In genomic region chr16:23416657-23417293, GRCm38 (mm10) we compare ENCODE assay signal across 9 mouse cellular contexts. TPM values are rescaled to one million over a fixed set of nuclear protein-coding genes. Genes with fewer than 3 reads are reported as not detected.
DNase-seq lines count a peak whose midpoint lies in the region; ATAC-seq and TF ChIP-seq lines count a peak whose summit lies in the region.
"Had no signal": no experiment of that assay in that cellular context is flagged by ENCODE, and none has a peak within 500 bp of the region (broad histone marks: within the 10 kb centered on the region; RNA-seq: fewer than 3 reads in every experiment).

No protein-coding gene starts in this region.

- H3ac ChIP-seq in C2C12 (ENCODE audit: control insufficient read depth, insufficient read length, low read depth): no peak overlapping the region

- H3K4me2 ChIP-seq in forebrain, postnatal 0 days (ENCODE audit: low read depth): peak overlapping the region; percentile 30

- TF ChIP-seq CTCF in C2C12 (IDR thresholded peaks at IDR 0.05; ENCODE audit: control insufficient read depth, insufficient read depth, insufficient read length): no peak
- no peak for TF ChIP-seq CTCF in forebrain, postnatal 0 days (IDR thresholded peaks at IDR 0.05; ENCODE audit: low read depth)
- no peak for TF ChIP-seq CTCF in kidney, adult 2 months (conservative IDR thresholded peaks at IDR 0.05; ENCODE audit: insufficient read depth, insufficient read length, low read depth, low read length)

- 55% methylated on average over 9 of the region's 9 CpGs for WGBS in forebrain, postnatal 0 days
- WGBS in kidney, adult 2 months: 35% methylated on average over 9 of the region's 9 CpGs

- no peak overlapping the region for H3K9ac ChIP-seq in forebrain, postnatal 0 days

- no peaks in the 10 kb centered on the region for H3K79me3 ChIP-seq in C2C12 (ENCODE audit: low read depth)

- no peak overlapping the region for H3K27ac ChIP-seq in forebrain, postnatal 0 days (ENCODE audit: low read depth, low read length)
- H3K27ac ChIP-seq in kidney, adult 2 months (ENCODE audit: insufficient read depth, low read depth, low read length): peak overlapping the region; percentile 37; the same call in 1 of the 2 replicates

- no peak for TF ChIP-seq POLR2A in kidney, adult 2 months (IDR thresholded peaks at IDR 0.05; ENCODE audit: low read depth, low read length)

- ATAC-seq in forebrain, postnatal 0 days: no peak
- ATAC-seq in frontal cortex, adult (ENCODE audit: low TSS enrichment): no peak

- H3K4me3 ChIP-seq in C2C12 (ENCODE audit: insufficient read depth, poor library complexity, severe bottlenecking): no peak overlapping the region
- H3K4me3 ChIP-seq in forebrain, postnatal 0 days (ENCODE audit: low read depth, low read length): no peak overlapping the region
- H3K4me3 ChIP-seq in kidney, adult 2 months (ENCODE audit: insufficient read depth, low read depth, low read length): no peak overlapping the region

- no peaks in the 10 kb centered on the region for H3K27me3 ChIP-seq in C2C12 (ENCODE audit: control insufficient read depth, insufficient read depth, insufficient read length)
- no peaks in the 10 kb centered on the region for H3K27me3 ChIP-seq in forebrain, postnatal 0 days (ENCODE audit: insufficient read depth, low read length)
- no peaks in the 10 kb centered on the region for H3K27me3 ChIP-seq in kidney, adult 2 months (replicated peaks; ENCODE audit: control insufficient read depth, insufficient read depth, low read length)

- DNase-seq in forebrain, postnatal 0 days: no peak
- peak; percentile 58 for DNase-seq in kidney, adult 2 months
- peak; percentile 35 for DNase-seq in lung, postnatal 14 days
- no peak for DNase-seq in left cerebral cortex, adult 9 months (ENCODE audit: low spot score in 2 of 2)
- no peak for DNase-seq in urinary bladder, adult 18-20 months (ENCODE audit: low spot score in 2 of 2)
- no peak for DNase-seq in adrenal gland, adult (ENCODE audit: inconsistent age in 2 of 2, low spot score in 1 of 2)

- H3K36me3 ChIP-seq in C2C12 (ENCODE audit: control insufficient read depth, insufficient read depth): no peaks in the 10 kb centered on the region
- no peaks in the 10 kb centered on the region for H3K36me3 ChIP-seq in forebrain, postnatal 0 days (ENCODE audit: insufficient read depth)
- no peaks in the 10 kb centered on the region for H3K36me3 ChIP-seq in kidney, adult 2 months (ENCODE audit: control insufficient read depth, insufficient read depth, low read length)

- H3K9me3 ChIP-seq in forebrain, postnatal 0 days (ENCODE audit: low read length): no peaks in the 10 kb centered on the region

- no peaks in the 10 kb centered on the region for H3K79me2 ChIP-seq in C2C12 (ENCODE audit: control insufficient read depth, insufficient read depth)

- H3K4me1 ChIP-seq in forebrain, postnatal 0 days (ENCODE audit: insufficient read depth): no peaks in the 10 kb centered on the region
- peaks cover 8% of the 10 kb centered on the region; the same call in 1 of the 2 replicates for H3K4me1 ChIP-seq in kidney, adult 2 months (ENCODE audit: control insufficient read depth, insufficient read depth, low read length)

TF ChIP-seq in C2C12, 6 proteins besides CTCF, POLR2A, EP300 and RAD21:
- TF ChIP-seq MYOD1 (IDR thresholded peaks at IDR 0.05; ENCODE audit: control insufficient read depth, insufficient read length, low read depth): peak; percentile 13
- TF ChIP-seq USF1 (IDR thresholded peaks at IDR 0.05; ENCODE audit: low read depth): no peak
TF ChIP-seq in C2C12: peak in this region for 1.

RNA-seq across cellular contexts. Expression of gene Rtp1, which starts 12.2 kb away (rescaled TPM):
- polyA plus RNA-seq in C2C12 (2012; fragmentation: generic; extraction: Trizol): not detected
- 0.31 and 0.62 TPM in 2 replicates for total RNA-seq in forebrain, postnatal 0 days (2014; rRNA removed)
- polyA plus RNA-seq in forebrain, postnatal 0 days (2015; fragmentation: Nextera tagmentation; extraction: Ambion mirVana): 0.21 and 0.22 TPM in 2 replicates
- polyA plus RNA-seq in kidney, adult 2 months (2012; rRNA removed): 0.06 and 0.07 TPM in 2 replicates
- total RNA-seq: hematopoietic stem cell, adult 5-6 weeks had no signal

Comparison
In these comparisons a context has a peak if more than half of its experiments do, and no peak if none do; other contexts are left out.
1. DNase-seq: peak in kidney, adult 2 months (single experiment) and lung, postnatal 14 days (single experiment); none in forebrain, postnatal 0 days (single experiment), left cerebral cortex, adult 9 months (0 of 2), urinary bladder, adult 18-20 months (0 of 2) and adrenal gland, adult (0 of 2).